Mouse (Mus musculus): ENCODE measurements around the gene Ssty2.
"Not testable (repeated sequence)": the region's sequence is repeated elsewhere in the genome, so short reads cannot be mapped to it uniquely, and the experiment has no call there.

The Ssty2 gene

DNA sequence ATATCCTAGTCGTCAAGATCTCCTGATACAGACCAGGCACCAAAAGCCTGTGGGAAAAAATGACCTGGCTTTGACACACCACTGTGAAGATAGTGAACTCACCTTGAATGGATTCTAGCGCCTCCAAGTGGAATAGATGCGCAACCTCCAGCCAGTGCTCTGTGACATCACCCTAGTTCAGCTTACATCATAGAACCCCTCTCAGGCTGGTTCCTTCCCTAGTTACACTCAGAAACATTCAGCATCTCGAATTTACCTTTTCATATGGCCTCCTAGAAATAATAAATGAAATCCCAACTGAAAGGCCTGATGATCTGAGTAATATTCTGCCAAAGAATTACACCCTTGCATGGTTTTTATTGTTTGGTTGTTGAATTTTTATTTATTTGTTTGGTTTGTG lies at the start of gene Ssty2:
Gene Ssty2 (minus strand): TSS at position 101 of the 400 bp plus-strand sequence.
- not testable (repeated sequence) for DNase-seq (ENCODE audit: low spot score)
